Mouse (Mus musculus): ENCODE measurements around the gene Ppp4c.

DNA sequence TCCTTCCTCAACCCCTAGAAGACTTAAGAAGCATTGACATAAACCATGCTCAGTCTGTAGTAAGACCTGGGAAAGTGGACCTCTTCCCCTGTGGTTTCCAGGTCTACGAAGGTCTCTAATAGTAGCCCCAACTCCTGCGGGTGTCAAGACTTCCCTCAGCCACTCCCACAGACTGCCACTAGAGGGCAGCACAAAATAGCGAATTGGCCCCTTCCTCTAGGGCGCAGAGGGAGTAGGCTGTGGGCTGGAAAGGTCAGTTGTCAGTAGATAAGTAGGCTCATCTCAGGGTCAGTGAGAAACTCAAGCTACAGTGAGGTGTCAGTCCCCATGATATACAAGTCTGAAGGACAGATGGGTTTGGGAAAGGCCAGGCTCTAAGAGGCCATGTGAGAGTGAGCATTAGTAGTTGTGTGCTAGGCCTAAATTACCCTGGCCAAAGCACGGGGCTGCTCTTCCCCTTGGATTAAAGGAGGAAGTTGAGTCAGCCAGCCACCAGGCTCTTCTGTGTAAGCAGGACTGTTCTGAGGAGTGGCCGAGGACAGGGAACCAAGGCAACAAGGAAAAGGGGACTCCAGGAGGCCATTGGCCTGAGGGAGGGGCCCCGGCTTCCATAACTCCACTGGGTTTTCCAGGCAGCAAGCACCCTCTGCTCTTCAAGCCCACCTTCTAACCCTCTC is 29.7 kb upstream of the Ppp4c start:
- peak; percentile 89 for TF ChIP-seq CTCF (IDR thresholded peaks at IDR 0.05; ENCODE audit: extremely low read depth, insufficient read depth, low read length)
- TF ChIP-seq POLR2A (IDR thresholded peaks at IDR 0.05; ENCODE audit: extremely low read depth, insufficient read depth, low read length): no peak
